Mouse (Mus musculus): ENCODE data around the gene Vps41.

Vps41 gene

DNA sequence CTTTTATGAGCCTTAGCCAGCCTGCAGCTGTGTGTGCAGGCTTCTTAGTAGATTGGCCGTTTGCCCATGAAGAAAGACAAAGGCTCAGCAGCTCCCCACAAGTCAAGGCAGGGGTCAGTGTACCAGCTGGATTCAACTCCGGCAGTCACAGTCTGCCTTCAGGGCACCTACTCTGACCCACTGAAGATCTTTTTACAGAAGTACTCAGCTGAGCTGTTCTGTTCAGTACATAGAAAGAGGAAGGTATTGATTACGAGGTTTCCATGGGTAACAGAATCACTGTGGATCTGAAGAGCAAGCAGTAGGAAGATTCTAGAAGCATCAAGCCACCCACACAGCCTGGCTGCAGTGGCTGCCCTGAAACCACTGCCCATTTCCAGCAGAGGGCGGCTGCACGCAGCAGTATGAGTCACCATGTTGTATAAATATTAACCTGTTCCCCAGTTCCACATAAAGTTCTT lies 151.0 kb downstream of the Vps41 start:
- DNase-seq (ENCODE audit: extremely low read depth, low read depth, low spot score), result peak; percentile 25

DNA sequence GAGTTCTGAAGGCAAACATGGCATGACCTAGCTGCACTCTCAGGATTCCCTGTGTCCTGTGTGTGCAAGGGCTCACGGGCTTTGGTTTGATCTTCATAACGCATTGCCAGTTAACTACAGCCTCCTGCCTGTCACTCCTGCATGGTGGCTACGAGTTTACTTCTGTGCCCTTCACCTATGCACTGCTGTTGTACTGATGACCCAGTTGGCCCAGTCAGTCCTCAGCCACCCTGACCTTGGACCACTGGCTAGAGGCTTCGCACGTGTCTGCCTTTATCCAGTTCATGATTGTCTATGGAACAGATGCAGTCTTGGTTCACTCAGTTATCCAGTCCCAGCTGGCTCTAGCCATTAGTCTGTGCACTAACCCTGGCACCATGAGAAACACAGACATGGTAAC lies 151.7 kb downstream of the Vps41 start:
- no peak for DNase-seq (ENCODE audit: extremely low read depth, low read depth, low spot score)

DNA sequence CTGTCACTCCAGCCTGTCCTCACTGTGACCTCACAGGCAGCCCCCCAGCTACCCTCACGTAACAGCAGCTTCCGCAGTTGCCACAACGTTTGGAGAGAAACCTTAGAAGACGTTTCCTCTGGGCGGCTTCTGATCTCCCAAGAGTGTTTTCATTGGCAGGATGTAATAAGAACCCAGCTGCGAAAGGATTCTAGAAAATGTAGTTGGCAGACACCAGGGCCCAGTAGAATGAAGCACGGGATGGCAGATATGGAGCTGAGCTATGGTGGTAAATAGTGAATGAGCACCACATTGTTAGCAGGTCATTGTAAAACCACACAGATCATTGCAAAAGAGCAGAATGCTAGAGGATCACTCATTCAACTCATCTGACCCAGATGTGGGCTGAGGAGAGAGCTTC lies 158.2 kb downstream of the Vps41 start:
- DNase-seq (ENCODE audit: extremely low read depth, low read depth, low spot score), result no peak

- DNase-seq (ENCODE audit: extremely low read depth, low read depth, low spot score), result no peak
Measured at GRCm38 (mm10) chr13:18892910-18893309, 175.8 kb downstream of the Vps41 start.

GRCm38 (mm10) chr13:18896789-18897188 lies 179.7 kb downstream of the Vps41 start:
- DNase-seq (ENCODE audit: extremely low read depth, low read depth, low spot score), result no peak

DNA sequence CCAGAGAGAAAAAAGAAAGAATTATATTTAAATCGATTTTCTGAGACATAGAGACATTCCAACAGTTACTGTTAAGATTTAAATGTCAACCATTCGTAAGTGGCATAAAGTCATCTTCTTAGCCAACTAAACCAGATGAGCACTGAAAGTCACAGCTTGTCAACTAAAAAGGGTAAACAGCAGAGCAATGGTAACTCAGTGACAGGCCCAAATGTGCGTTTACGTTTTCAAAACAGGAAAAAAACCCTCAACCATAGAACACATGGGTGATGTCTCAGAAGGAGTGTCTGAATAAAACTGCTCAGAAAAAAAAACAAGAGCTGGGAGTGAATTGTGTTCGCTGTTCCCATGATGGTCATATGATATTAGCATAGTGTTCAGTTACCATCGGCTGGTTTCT lies 186.5 kb downstream of the Vps41 start:
- DNase-seq (ENCODE audit: extremely low read depth, low read depth, low spot score), result no peak

DNA sequence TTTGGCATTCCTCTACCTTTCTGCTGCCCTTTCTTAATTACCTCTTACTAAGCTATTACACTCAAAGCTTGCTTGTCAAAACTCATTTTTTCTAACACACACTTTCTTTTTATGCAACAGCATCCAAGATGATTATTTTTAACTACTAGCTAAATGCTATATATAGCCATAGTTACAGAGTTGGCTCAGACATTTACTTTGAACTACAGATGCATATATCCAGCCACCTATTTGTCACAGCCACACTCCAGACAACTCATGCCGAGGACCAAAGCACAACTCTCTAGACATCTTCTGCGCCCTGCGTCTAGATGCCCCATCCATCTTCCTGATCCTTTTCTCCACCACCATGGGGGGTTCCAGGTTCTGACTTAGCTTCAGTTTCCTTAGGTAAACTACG lies 197.7 kb downstream of the Vps41 start:
- no peak for DNase-seq (ENCODE audit: extremely low read depth, low read depth, low spot score)

All from fat pad, adult 2 months (tissue).